Mouse (Mus musculus) midbrain, embryonic 12.5 days (tissue): ENCODE results near the gene Arhgap17. TPM values are rescaled to one million over a fixed set of nuclear protein-coding genes. Genes with fewer than 3 reads are reported as not detected.

Source experiments
- ATAC-seq: fragments of 200-750 bp; cut with Nextera tagmentation; 2 replicates; pipeline ENCODE4 v1.8.0; 2017; ENCODE audit warnings: low read depth, moderate TSS enrichment, moderate library complexity; ENCODE audit not compliant: low FRiP score
- H3K27ac ChIP-seq: fragments of 300-500 bp; sonication (generic); replicated peaks from 2 replicates; pipeline ENCODE4 v1.5.1; 2016; ENCODE audit warnings: mild to moderate bottlenecking
- H3K27me3 ChIP-seq: fragments of 300-500 bp; sonication (generic); 2 replicates; pipeline ENCODE4 v1.6.1; 2016; ENCODE audit warnings: mild to moderate bottlenecking
- H3K36me3 ChIP-seq: fragments of 300-500 bp; sonication (generic); 2 replicates; pipeline ENCODE4 v1.6.1; 2016
- H3K4me1 ChIP-seq: fragments of 300-500 bp; sonication (generic); 2 replicates; pipeline ENCODE4 v1.6.1; 2016
- H3K4me2 ChIP-seq: fragments of 300-500 bp; sonication (generic); replicated peaks from 2 replicates; pipeline ENCODE4 v1.6.1; 2016; ENCODE audit warnings: mild to moderate bottlenecking, moderate library complexity
- H3K4me3 ChIP-seq: fragments of 300-500 bp; sonication (generic); 2 replicates; pipeline ENCODE4 v1.5.1; 2016; ENCODE audit warnings: mild to moderate bottlenecking
- H3K9ac ChIP-seq: fragments of 300-500 bp; sonication (generic); replicated peaks from 2 replicates; pipeline ENCODE4 v1.6.1; 2016; ENCODE audit warnings: mild to moderate bottlenecking, moderate library complexity
- H3K9me3 ChIP-seq: fragments of 300-500 bp; sonication (generic); 2 replicates; pipeline ENCODE4 v1.6.1; 2016; ENCODE audit warnings: mild to moderate bottlenecking
- WGBS: fragments of 180-500 bp; shearing (Covaris S2); methylation state at CpG from one replicate; pipeline ENCODE4 v1.1.7; 2016; 5-methylcytosine and 5-hydroxymethylcytosine counted together
- polyA plus RNA-seq: library from polyadenylated mRNA; unstranded; fragments of >200 nt; fragmentation: Nextera tagmentation; extraction: Ambion mirVana; gene quantifications from 2 replicates; pipeline ENCODE4 v1.2.1, GENCODE M21; 2016

The Arhgap17 gene
- 24.7 and 25.7 TPM in 2 replicates for polyA plus RNA-seq

DNA sequence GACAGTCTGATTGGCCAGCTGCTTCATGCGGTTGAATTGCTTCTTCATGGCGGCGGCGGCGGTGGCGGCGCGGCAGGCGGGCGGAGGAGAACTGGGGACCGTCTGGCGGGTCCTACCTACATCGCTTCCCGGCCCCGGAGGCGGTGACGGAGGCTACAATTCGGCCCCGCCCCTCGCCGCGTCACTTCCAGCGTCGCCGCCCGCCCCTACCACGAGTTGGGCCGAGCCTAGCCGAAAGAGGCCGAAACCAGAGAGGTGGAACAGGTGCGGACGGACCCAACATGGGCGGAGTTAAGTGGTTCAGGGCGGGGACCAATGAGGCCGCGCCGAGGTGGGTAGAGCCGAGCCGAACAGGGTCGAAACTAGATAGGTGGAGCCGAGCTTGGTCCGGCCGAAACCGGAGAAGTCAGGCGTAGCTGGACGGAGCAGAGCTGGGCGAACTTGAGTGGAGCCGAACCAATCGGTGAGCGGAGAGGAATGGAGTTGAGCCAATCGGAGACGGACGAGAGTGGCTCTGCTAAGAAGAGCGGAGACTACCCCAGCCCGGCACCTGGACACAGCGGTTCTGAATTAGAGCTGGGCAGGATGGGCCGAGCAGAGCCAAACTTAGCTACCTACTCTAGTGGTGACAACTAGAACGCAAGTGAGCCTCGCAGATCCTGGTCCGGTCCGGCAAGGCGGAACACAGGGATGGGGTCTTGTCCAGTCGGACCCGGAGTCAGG is at the start of gene Arhgap17, which contains the start of gene Lcmt1:
TSS of gene Arhgap17 (minus strand) at position 157 of the 723 bp plus-strand sequence.
TSS of gene Lcmt1 (plus strand) at position 26 of the 723 bp plus-strand sequence.
- Histone ChIP-seq H3K9me3 (no peaks in the 10 kb centered on the region), H3K9ac (peak within 1 kb of the TSS; percentile 87), H3K4me2 (peak within 1 kb of the TSS; percentile 81), H3K27ac (peak within 1 kb of the TSS; percentile 89), H3K27me3 (no peaks in the 10 kb centered on the region; the same call in 1 of the 2 replicates), H3K4me1 (peaks cover 33% of the 10 kb centered on the region), H3K36me3 (no peaks in the 10 kb centered on the region), H3K4me3 (peak within 1 kb of the TSS; percentile 83)
- WGBS: under 1% methylated on average over 64 of the region's 64 CpGs
- ATAC-seq: peak; percentile 96

DNA sequence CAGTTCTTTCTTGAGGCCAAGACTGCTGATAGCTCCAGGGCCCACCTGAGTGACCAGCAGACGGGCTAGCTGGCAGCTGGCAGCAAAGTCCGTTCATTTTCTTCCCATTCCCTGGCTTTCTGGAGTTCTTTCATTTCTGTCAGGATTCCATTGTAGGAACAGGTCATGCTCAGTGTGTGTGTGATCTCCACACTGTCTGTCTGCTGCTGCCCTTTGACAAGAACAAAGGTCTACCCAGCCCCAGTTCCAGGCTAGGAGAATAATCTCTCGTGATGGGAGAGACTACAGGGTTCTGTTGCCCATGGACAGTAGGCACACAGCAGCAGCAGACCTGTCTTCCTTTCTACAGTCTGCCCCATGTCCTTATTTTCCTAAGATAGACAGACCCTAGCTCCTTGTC is 47.9 kb upstream of the Arhgap17 start:
- 93% methylated on average over 3 of the region's 3 CpGs for WGBS
- ATAC-seq: no peak
- H3K27ac ChIP-seq: no peak overlapping the region
- H3K4me2 ChIP-seq: no peak overlapping the region
- no peaks in the 10 kb centered on the region for H3K27me3 ChIP-seq
- no peaks in the 10 kb centered on the region for H3K4me1 ChIP-seq
- H3K36me3 ChIP-seq: peaks cover 39% of the 10 kb centered on the region
- no peak overlapping the region for H3K4me3 ChIP-seq
- H3K9me3 ChIP-seq: no peaks in the 10 kb centered on the region
- no peak overlapping the region for H3K9ac ChIP-seq

DNA sequence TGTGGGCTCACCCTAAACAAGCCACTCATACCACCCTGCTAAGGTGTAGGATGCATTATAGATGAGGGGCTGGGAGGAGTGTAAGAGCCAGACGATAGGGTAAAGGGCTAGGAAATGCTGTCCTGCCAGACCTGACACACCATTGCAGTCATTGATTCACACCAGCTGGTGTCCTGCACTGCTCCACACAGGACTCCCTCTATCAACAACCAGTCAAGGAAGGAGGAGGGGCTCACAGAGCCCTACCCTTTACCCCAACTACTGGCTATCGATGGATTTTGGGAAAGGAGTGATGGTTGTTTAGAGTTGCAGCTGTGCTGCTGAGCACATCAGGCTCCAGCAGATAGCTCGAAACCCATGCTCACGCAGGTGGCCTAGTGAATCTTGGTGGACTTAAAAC is 47.1 kb upstream of the Arhgap17 start:
- Histone ChIP-seq H3K4me3 (no peak overlapping the region), H3K36me3 (peaks cover 39% of the 10 kb centered on the region), H3K27me3 (no peaks in the 10 kb centered on the region), H3K27ac (no peak overlapping the region), H3K9me3 (no peaks in the 10 kb centered on the region), H3K9ac (no peak overlapping the region), H3K4me2 (no peak overlapping the region), H3K4me1 (no peaks in the 10 kb centered on the region)
- no peak for ATAC-seq
- WGBS: 87% methylated on average over 4 of the region's 4 CpGs

DNA sequence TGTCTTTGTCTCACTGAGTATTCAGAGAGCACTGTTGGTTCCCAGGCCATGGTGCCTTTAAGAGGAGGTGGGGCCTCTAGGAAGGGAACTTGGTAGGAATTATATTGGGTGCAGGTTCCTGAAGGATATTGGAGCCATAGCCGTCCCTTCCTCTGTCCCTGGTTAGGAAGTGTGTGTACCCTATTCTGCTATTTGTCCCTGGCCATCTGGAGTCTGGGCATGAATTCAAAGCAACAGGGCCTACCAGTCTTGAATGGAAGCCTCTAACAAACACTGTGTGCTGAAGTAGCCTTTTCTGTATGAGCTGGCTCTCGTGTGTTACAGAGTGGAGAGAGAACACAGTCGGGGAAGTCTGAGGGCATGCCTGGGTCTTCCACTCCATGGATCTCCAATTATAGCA is 42.4 kb upstream of the Arhgap17 start:
- 88% methylated on average over 3 of the region's 3 CpGs for WGBS
- Histone ChIP-seq H3K36me3 (peaks cover 36% of the 10 kb centered on the region), H3K4me3 (no peak overlapping the region), H3K9ac (no peak overlapping the region), H3K27ac (no peak overlapping the region), H3K4me2 (no peak overlapping the region), H3K9me3 (no peaks in the 10 kb centered on the region), H3K4me1 (no peaks in the 10 kb centered on the region), H3K27me3 (no peaks in the 10 kb centered on the region)
- ATAC-seq: no peak

DNA sequence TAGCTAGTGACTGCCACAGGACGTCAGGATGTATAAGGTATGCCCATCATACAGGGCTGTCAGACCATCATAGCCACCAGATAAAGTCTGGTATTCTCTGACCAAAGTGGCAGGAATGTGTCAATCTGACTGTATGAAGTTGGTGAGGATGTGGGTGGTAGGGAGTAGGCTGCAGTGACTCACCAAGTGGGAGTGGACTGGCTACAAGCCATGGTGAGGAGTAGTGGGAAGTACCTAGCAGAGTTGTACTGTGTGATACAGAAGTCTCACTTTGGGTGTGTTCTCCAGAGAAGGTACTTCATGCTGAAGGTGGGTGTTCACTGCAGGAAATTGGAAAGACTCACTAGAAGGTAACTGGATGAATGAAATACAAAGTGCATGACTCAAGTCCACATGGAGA is 41.4 kb upstream of the Arhgap17 start:
- H3K4me2 ChIP-seq: no peak overlapping the region
- H3K27me3 ChIP-seq: no peaks in the 10 kb centered on the region
- H3K4me1 ChIP-seq: no peaks in the 10 kb centered on the region
- ATAC-seq: no peak
- 91% methylated on average over 1 of the region's 1 CpGs for WGBS
- H3K9ac ChIP-seq: no peak overlapping the region
- no peak overlapping the region for H3K4me3 ChIP-seq
- no peaks in the 10 kb centered on the region for H3K9me3 ChIP-seq
- peaks cover 36% of the 10 kb centered on the region for H3K36me3 ChIP-seq
- no peak overlapping the region for H3K27ac ChIP-seq

DNA sequence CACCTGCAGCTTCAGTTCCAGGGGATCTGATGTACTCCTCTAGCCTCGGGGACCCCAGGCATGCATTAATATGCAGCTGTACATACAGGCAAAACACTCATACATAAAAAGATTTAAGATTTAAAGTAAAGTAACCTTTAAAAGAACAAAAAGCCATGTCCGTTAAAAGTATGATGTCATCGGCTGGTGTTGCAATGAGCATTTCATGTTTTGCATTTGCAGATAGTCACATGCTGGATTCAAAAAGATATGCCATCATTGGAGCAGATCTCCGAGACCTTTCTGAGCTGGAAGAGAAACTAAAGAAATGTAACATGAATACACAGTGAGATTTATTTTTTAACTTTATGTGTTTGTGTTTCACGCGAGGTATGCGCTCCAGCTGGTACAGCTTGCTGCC is 40.8 kb upstream of the Arhgap17 start:
- no peaks in the 10 kb centered on the region for H3K27me3 ChIP-seq
- H3K36me3 ChIP-seq: peaks cover 40% of the 10 kb centered on the region
- WGBS: 95% methylated on average over 7 of the region's 7 CpGs
- no peak overlapping the region for H3K9ac ChIP-seq
- H3K9me3 ChIP-seq: no peaks in the 10 kb centered on the region
- H3K4me2 ChIP-seq: no peak overlapping the region
- no peaks in the 10 kb centered on the region for H3K4me1 ChIP-seq
- no peak overlapping the region for H3K27ac ChIP-seq
- no peak for ATAC-seq
- no peak overlapping the region for H3K4me3 ChIP-seq

DNA sequence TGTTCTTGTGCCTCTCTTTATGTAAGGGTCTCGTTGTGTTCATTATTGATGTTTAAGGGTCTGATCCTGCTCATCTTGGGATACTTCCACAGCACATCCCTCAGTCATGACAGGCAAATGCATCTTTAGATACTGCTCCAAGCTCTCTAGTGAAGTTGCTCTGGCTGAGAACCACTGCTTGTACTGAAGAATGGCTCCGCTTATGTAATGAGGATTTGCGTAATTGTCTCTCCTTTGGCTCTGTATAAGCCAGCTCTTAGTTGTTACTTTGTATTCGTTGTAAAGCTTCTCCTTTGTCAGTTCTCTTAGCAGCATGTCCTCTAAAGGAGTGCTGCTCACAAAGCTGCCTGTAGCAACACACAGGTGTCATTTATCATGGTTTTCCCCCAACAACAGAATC is 37.3 kb upstream of the Arhgap17 start:
- Histone ChIP-seq H3K9me3 (no peaks in the 10 kb centered on the region), H3K4me3 (no peak overlapping the region), H3K27me3 (no peaks in the 10 kb centered on the region), H3K4me1 (no peaks in the 10 kb centered on the region), H3K4me2 (no peak overlapping the region), H3K36me3 (peaks cover 54% of the 10 kb centered on the region), H3K27ac (no peak overlapping the region), H3K9ac (no peak overlapping the region)
- ATAC-seq: no peak
- 80% methylated on average over 4 of the region's 4 CpGs for WGBS

DNA sequence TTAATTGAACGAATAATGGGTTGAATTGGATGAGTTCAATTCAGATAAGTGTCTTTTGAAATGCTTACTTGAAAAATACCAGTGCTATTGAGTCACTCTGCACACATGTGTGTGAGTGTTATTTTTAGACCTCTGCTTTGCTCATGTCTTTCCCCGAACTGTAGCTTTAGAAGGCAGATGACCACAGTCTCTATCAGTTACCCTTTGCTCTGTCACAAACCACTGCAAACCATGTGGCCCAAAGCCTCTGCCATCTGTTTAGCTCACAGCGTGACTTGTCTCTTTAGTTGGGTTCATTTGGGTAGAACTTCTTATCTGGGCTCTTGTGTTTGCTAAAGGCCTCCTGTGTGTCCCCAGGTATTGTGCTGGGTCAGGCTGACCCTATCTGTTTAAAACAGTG is 35.9 kb upstream of the Arhgap17 start:
- H3K9me3 ChIP-seq: no peaks in the 10 kb centered on the region
- H3K4me3 ChIP-seq: no peak overlapping the region
- no peak overlapping the region for H3K9ac ChIP-seq
- no peak for ATAC-seq
- H3K4me2 ChIP-seq: no peak overlapping the region
- H3K4me1 ChIP-seq: no peaks in the 10 kb centered on the region
- H3K27ac ChIP-seq: no peak overlapping the region
- peaks cover 52% of the 10 kb centered on the region for H3K36me3 ChIP-seq
- WGBS: 92% methylated on average over 3 of the region's 3 CpGs
- no peaks in the 10 kb centered on the region for H3K27me3 ChIP-seq

DNA sequence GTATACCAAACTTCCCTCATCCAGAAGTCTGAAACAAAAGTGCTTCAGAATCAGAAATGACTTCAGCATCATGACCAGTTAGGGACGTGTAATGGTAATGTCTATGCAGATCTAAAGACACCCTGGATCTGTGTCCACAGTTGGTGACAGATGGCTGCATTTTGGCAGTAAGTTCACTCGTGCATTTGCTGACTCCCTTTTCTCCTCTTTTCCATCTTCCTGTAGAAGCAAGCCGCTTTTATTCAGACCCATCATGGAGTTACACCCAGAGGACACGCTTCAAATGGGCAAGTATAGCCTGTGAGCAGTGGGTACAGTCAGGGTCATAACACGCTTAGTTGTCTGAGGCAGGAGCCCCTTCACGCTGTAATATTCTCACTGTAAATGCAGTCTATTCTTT is 34.5 kb upstream of the Arhgap17 start:
- no peak for ATAC-seq
- no peak overlapping the region for H3K4me2 ChIP-seq
- H3K9ac ChIP-seq: no peak overlapping the region

DNA sequence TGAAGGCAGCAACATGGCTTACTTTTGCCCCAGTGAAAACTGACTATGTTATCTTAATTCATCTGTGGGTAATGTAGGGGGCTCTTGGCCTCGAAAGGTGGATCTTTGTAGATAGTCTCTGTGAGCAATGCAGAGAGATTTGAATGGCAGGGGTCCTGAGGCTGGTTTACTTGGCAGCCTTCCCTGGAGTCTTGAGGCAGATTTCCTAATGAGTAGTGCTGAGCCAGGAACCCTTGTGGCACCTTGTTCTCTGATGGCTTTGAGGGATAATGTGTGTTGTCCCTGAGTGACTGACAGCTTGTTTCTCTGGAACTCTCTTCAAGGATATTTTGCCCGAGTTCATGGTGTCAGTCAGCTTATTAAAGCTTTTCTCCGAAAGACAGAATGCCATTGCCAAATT is 31.4 kb upstream of the Arhgap17 start:
- peaks cover 49% of the 10 kb centered on the region for H3K36me3 ChIP-seq

More for the DNA sequence above, 34.5 kb upstream of the Arhgap17 start:
- 93% methylated on average over 6 of the region's 6 CpGs for WGBS
- H3K4me1 ChIP-seq: no peaks in the 10 kb centered on the region
- H3K4me3 ChIP-seq: no peak overlapping the region
- no peak overlapping the region for H3K27ac ChIP-seq
- H3K27me3 ChIP-seq: no peaks in the 10 kb centered on the region
- H3K9me3 ChIP-seq: no peaks in the 10 kb centered on the region
- H3K36me3 ChIP-seq: peaks cover 49% of the 10 kb centered on the region

DNA sequence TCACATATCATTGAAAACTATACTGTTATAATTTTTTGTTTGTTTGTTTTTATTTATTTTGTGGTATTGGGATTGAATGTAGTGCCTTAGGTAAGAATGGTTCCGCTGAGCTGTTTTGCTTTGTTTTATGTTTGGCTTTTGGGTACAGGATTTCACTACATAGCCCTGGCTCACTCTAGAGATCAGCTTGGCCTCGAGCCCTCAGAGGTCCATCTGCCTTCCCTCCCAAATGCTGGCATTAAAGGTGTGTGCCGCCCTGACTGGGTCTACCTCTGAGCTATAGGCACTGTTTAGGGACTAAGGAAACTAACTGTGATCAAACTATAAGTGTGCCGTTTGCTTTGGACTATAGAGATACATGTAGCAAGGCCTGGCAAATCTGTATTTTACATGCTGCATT is 29.6 kb upstream of the Arhgap17 start:
- WGBS: 89% methylated on average over 4 of the region's 4 CpGs
- H3K27ac ChIP-seq: no peak overlapping the region

More for the DNA sequence above, 31.4 kb upstream of the Arhgap17 start:
- H3K27me3 ChIP-seq: no peaks in the 10 kb centered on the region
- H3K27ac ChIP-seq: no peak overlapping the region
- H3K9me3 ChIP-seq: no peaks in the 10 kb centered on the region
- H3K9ac ChIP-seq: no peak overlapping the region
- WGBS: 88% methylated on average over 3 of the region's 3 CpGs
- H3K4me1 ChIP-seq: no peaks in the 10 kb centered on the region
- H3K4me2 ChIP-seq: no peak overlapping the region
- ATAC-seq: no peak
- no peak overlapping the region for H3K4me3 ChIP-seq

DNA sequence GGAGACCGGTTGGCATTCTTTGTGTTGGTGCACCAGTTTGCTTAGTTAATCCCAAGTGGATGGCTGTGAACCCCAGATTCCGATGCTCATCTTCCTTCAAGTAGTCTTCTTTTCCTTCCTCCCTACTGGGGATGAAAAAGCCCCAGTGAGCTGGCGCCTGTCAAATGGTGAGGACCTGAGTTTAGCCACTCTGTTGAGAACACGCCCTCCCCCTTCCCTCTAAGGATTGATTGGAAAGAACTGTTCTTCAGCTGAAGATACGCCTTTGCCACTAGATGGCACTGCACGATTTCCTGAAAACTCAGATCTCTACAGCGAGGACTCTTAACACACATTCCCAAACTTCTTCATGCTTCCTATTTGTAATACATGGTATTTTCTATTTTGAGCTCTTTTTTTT is 29.1 kb upstream of the Arhgap17 start:
- ATAC-seq: no peak
- 24% methylated on average over 7 of the region's 7 CpGs for WGBS

More for the DNA sequence above, 29.6 kb upstream of the Arhgap17 start:
- Histone ChIP-seq H3K36me3 (peaks cover 34% of the 10 kb centered on the region), H3K9me3 (no peaks in the 10 kb centered on the region), H3K4me1 (no peaks in the 10 kb centered on the region), H3K4me2 (no peak overlapping the region), H3K9ac (no peak overlapping the region), H3K4me3 (no peak overlapping the region), H3K27me3 (no peaks in the 10 kb centered on the region)
- ATAC-seq: no peak

DNA sequence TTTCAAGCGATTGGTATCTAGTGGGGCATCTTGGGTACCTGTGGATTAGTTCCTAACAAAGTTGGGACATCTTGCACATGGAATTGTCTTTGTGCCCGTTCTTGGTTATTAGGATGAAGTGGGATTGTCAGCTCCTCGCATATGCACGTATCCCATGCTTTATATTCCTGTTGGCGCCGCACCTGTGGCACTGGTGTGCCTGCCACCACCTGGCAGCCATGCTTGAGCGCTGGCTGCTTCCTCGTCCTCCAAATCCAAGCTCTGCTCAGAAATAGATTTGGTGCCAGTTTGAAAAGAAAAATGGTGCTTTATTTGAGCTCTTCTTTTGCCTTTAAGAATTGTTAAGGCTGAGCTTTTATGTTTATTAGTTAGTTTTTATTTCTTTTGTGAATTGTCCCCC is 28.2 kb upstream of the Arhgap17 start:
- WGBS: 93% methylated on average over 8 of the region's 8 CpGs
- Histone ChIP-seq H3K36me3 (peaks cover 28% of the 10 kb centered on the region), H3K4me3 (no peak overlapping the region), H3K4me1 (no peaks in the 10 kb centered on the region), H3K27me3 (no peaks in the 10 kb centered on the region), H3K9me3 (no peaks in the 10 kb centered on the region), H3K27ac (no peak overlapping the region), H3K4me2 (no peak overlapping the region), H3K9ac (no peak overlapping the region)
- ATAC-seq: no peak

More for the DNA sequence above, 29.1 kb upstream of the Arhgap17 start:
- no peak overlapping the region for H3K4me3 ChIP-seq
- no peak overlapping the region for H3K27ac ChIP-seq
- no peaks in the 10 kb centered on the region for H3K4me1 ChIP-seq
- H3K36me3 ChIP-seq: peaks cover 30% of the 10 kb centered on the region
- H3K4me2 ChIP-seq: no peak overlapping the region
- no peak overlapping the region for H3K9ac ChIP-seq
- no peaks in the 10 kb centered on the region for H3K9me3 ChIP-seq
- H3K27me3 ChIP-seq: no peaks in the 10 kb centered on the region
